Mouse (Mus musculus): ENCODE data around the gene Capn5.

GRCm38 (mm10) chr7:98102488-98102887 lies 75.6 kb downstream of the Capn5 start:
- TF ChIP-seq CTCF (IDR thresholded peaks at IDR 0.05; ENCODE audit: extremely low read depth, insufficient read length, insufficient replicate concordance, low read depth, low read length) (no peak), POLR2A (IDR thresholded peaks at IDR 0.05; ENCODE audit: low read depth, low read length) (no peak)

Measured in small intestine, adult 2 months (tissue).